Mouse (Mus musculus): Measurements from ENCODE around the gene Trappc1.
"Not testable (repeated sequence)": the region's sequence is repeated elsewhere in the genome, so short reads cannot be mapped to it uniquely, and the experiment has no call there.

The Trappc1 gene

GRCm38 (mm10) chr11:69323667-69324111 is at the start of gene Trappc1, which contains the start of gene Cntrob:
Trappc1 (plus strand) TSS chr11:69323980.
Cntrob (minus strand) TSS chr11:69323775.
- DNase-seq (ENCODE audit: low spot score): peak; percentile 99

GRCm38 (mm10) chr11:69275650-69276049 is 48.1 kb upstream of the Trappc1 start:
- no peak for DNase-seq (ENCODE audit: low spot score)

- peak; percentile 52 for DNase-seq (ENCODE audit: low spot score)
Measured at GRCm38 (mm10) chr11:69276081-69276480, 47.7 kb upstream of the Trappc1 start.

GRCm38 (mm10) chr11:69277267-69277666 is 46.5 kb upstream of the Trappc1 start:
- DNase-seq (ENCODE audit: low spot score): no peak

- DNase-seq (ENCODE audit: low spot score): no peak
Measured at GRCm38 (mm10) chr11:69291111-69291510, 32.7 kb upstream of the Trappc1 start.

- DNase-seq (ENCODE audit: low spot score): no peak
Measured at GRCm38 (mm10) chr11:69295286-69295685, 28.5 kb upstream of the Trappc1 start.

- DNase-seq (ENCODE audit: low spot score): no peak
Measured at GRCm38 (mm10) chr11:69297799-69298198, 26.0 kb upstream of the Trappc1 start.

GRCm38 (mm10) chr11:69298231-69298630 is 25.5 kb upstream of the Trappc1 start:
- no peak for DNase-seq (ENCODE audit: low spot score)

- DNase-seq (ENCODE audit: low spot score): no peak
Measured at GRCm38 (mm10) chr11:69302817-69303216, 21.0 kb upstream of the Trappc1 start.

GRCm38 (mm10) chr11:69305291-69305690 is 18.5 kb upstream of the Trappc1 start:
- DNase-seq (ENCODE audit: low spot score): no peak

GRCm38 (mm10) chr11:69306039-69306438 is 17.7 kb upstream of the Trappc1 start:
- DNase-seq (ENCODE audit: low spot score): no peak

- DNase-seq (ENCODE audit: low spot score): no peak
Measured at GRCm38 (mm10) chr11:69311266-69311665, 12.5 kb upstream of the Trappc1 start.

GRCm38 (mm10) chr11:69316361-69316760 is 7.4 kb upstream of the Trappc1 start:
- DNase-seq (ENCODE audit: low spot score): no peak

- DNase-seq (ENCODE audit: low spot score): not testable (repeated sequence)
Measured at GRCm38 (mm10) chr11:69318000-69318399, 5.8 kb upstream of the Trappc1 start.

GRCm38 (mm10) chr11:69321580-69321979 is 2.2 kb upstream of the Trappc1 start:
- no peak for DNase-seq (ENCODE audit: low spot score)

- DNase-seq (ENCODE audit: low spot score): no peak
Measured at GRCm38 (mm10) chr11:69322010-69322409, 1.8 kb upstream of the Trappc1 start.

GRCm38 (mm10) chr11:69322693-69323471 is 898 bp upstream of the Trappc1 start:
- no peak for DNase-seq (ENCODE audit: low spot score)

GRCm38 (mm10) chr11:69324749-69325148 is 969 bp downstream of the Trappc1 start:
- DNase-seq (ENCODE audit: low spot score): no peak

GRCm38 (mm10) chr11:69325628-69326407 is 2.0 kb downstream of the Trappc1 start, which contains the start of gene Kcnab3:
Kcnab3 (plus strand) TSS chr11:69326258.
- peak; percentile 85 for DNase-seq (ENCODE audit: low spot score)

- DNase-seq (ENCODE audit: low spot score): no peak
Measured at GRCm38 (mm10) chr11:69326408-69327156, 2.8 kb downstream of the Trappc1 start.

GRCm38 (mm10) chr11:69327157-69327442 is 3.3 kb downstream of the Trappc1 start:
- no peak for DNase-seq (ENCODE audit: low spot score)

GRCm38 (mm10) chr11:69327648-69328047 is 3.9 kb downstream of the Trappc1 start:
- no peak for DNase-seq (ENCODE audit: low spot score)
